Mouse (Mus musculus): ENCODE results near the gene Atg101. TPM values are rescaled to one million over a fixed set of nuclear protein-coding genes. Genes with fewer than 3 reads are reported as not detected.

Atg101 gene
- 63.2 and 67.3 TPM in 2 replicates for polyA plus RNA-seq (2015; fragmentation: Nextera tagmentation; extraction: Ambion mirVana)

DNA sequence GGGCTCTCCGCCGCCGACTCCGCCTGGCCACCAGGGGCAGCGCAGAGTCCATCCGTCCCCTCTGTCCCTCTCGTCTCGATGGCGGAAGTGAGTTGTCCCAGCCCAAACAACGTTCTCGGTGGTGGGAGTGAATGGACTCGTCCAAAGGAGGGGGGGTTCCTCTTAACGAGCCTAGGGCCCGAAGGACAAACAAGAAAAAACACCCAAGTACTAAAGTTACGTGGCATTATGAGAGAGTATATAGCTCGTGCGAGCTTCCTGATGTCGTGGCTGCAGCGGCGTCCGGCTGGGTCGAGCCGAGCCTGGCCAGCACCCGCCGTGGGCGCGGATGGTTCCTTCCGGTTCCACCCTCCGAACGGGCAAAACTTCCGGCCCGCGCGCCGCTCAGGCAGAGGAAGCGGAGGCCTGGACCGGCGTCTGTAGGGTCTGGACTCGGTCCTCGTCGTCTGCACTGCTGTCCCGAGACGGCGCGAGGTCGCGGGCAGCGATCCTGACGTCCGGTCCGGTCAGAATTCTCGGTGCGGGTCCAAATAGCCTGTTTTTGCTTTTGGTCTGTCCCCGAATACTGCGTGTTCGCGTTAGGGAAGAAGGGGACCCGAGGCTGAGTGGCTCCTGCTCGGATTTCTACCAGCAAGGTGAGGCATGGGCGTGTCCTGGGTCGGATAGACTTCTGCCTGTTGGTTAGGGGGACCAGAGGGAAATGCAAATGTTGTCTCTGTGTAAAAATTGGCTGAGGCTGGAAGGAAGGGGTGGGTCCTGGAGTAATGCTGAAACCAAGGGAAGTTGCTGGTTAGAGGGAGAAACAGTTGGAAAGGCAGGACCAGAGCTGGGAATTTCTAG is at the start of gene Atg101:
Gene Atg101 (plus strand): TSS at position 362 of the 840 bp plus-strand sequence.

GRCm38 (mm10) chr15:101253886-101254795 is 29.9 kb upstream of the Atg101 start, which contains the start of gene Nr4a1:
Gene Nr4a1, plus strand, starts transcription at chr15:101254269.

GRCm38 (mm10) chr15:101293025-101293621 is 9.1 kb downstream of the Atg101 start, which contains the start of gene 6030408B16Rik:
Gene 6030408B16Rik, plus strand, starts transcription at chr15:101293212.

Other genes starting within 250 kb of the Atg101 start
- gene Gm47841, start 236.9 kb upstream of the Atg101 start, polyA plus RNA-seq (2015; fragmentation: Nextera tagmentation; extraction: Ambion mirVana) = 0.14 TPM in 1 of 2 replicates, not detected in the other
- gene Fignl2, start 205.7 kb upstream of the Atg101 start, polyA plus RNA-seq (2015; fragmentation: Nextera tagmentation; extraction: Ambion mirVana) = 0.21 and 0.25 TPM in 2 replicates
- gene Ankrd33, start 168.5 kb upstream of the Atg101 start, polyA plus RNA-seq (2015; fragmentation: Nextera tagmentation; extraction: Ambion mirVana) = not detected in 2 replicates
- 7.5 and 9.7 TPM in 2 replicates for gene Acvrl1, start 155.8 kb upstream of the Atg101 start, polyA plus RNA-seq (2015; fragmentation: Nextera tagmentation; extraction: Ambion mirVana)
- gene Acvr1b, start 110.2 kb upstream of the Atg101 start, polyA plus RNA-seq (2015; fragmentation: Nextera tagmentation; extraction: Ambion mirVana) = 14.3 and 16.7 TPM in 2 replicates
- gene Grasp, start 60.1 kb upstream of the Atg101 start, polyA plus RNA-seq (2015; fragmentation: Nextera tagmentation; extraction: Ambion mirVana) = 2.7 and 3.2 TPM in 2 replicates
- gene Nr4a1, start 30.0 kb upstream of the Atg101 start, polyA plus RNA-seq (2015; fragmentation: Nextera tagmentation; extraction: Ambion mirVana) = 11.8 and 15.2 TPM in 2 replicates
- 0.26 and 0.34 TPM in 2 replicates for gene 6030408B16Rik, start 8.9 kb downstream of the Atg101 start, polyA plus RNA-seq (2015; fragmentation: Nextera tagmentation; extraction: Ambion mirVana)
- 0.58 and 0.74 TPM in 2 replicates for gene Krt80, start 85.9 kb downstream of the Atg101 start, polyA plus RNA-seq (2015; fragmentation: Nextera tagmentation; extraction: Ambion mirVana)
- gene Krt7, start 126.8 kb downstream of the Atg101 start, polyA plus RNA-seq (2015; fragmentation: Nextera tagmentation; extraction: Ambion mirVana) = 0.19 and 0.37 TPM in 2 replicates
- 1.1 and 1.2 TPM in 2 replicates for gene Krt87, start 154.5 kb downstream of the Atg101 start, polyA plus RNA-seq (2015; fragmentation: Nextera tagmentation; extraction: Ambion mirVana)
- not detected in 2 replicates for gene Krt88, start 163.5 kb downstream of the Atg101 start, polyA plus RNA-seq (2015; fragmentation: Nextera tagmentation; extraction: Ambion mirVana)
- not detected in 2 replicates for gene Krt81, start 179.5 kb downstream of the Atg101 start, polyA plus RNA-seq (2015; fragmentation: Nextera tagmentation; extraction: Ambion mirVana)
- gene Krt86, start 189.2 kb downstream of the Atg101 start, polyA plus RNA-seq (2015; fragmentation: Nextera tagmentation; extraction: Ambion mirVana) = 0.13 and 0.14 TPM in 2 replicates
- gene Krt83, start 207.2 kb downstream of the Atg101 start, polyA plus RNA-seq (2015; fragmentation: Nextera tagmentation; extraction: Ambion mirVana) = not detected in 2 replicates
- 0.45 and 0.79 TPM in 2 replicates for gene Gm49425, start 233.0 kb downstream of the Atg101 start, polyA plus RNA-seq (2015; fragmentation: Nextera tagmentation; extraction: Ambion mirVana)
- 0.05 TPM in 1 of 2 replicates, not detected in the other for gene Krt84, start 248.5 kb downstream of the Atg101 start, polyA plus RNA-seq (2015; fragmentation: Nextera tagmentation; extraction: Ambion mirVana)